Mouse (Mus musculus): ENCODE data around the gene Tbc1d14. TPM values are rescaled to one million over a fixed set of nuclear protein-coding genes. Genes with fewer than 3 reads are reported as not detected.

The Tbc1d14 gene
- polyA plus RNA-seq, 1 experiment, result not detected

- TF ChIP-seq CTCF (IDR thresholded peaks at IDR 0.05; ENCODE audit: insufficient read depth, low read depth, low read length) (no peak), POLR2A (IDR thresholded peaks at IDR 0.05; ENCODE audit: insufficient read depth, low read depth, low read length) (no peak)
- Histone ChIP-seq H3K4me1 (ENCODE audit: control insufficient read depth, insufficient read depth, low read length) (no peaks in the 10 kb centered on the region), H3K4me3 (ENCODE audit: insufficient read depth, low read depth, low read length) (no peak overlapping the region), H3K27ac (ENCODE audit: insufficient read depth, low read depth, low read length) (no peak overlapping the region)
- WGBS, result 74% methylated on average over 4 of the region's 4 CpGs
These were observed 120.0 kb downstream of the Tbc1d14 start for GRCm38 (mm10) chr5:36472876-36473655.

GRCm38 (mm10) chr5:36471206-36471605 lies 121.9 kb downstream of the Tbc1d14 start:
- WGBS, result 93% methylated on average over 8 of the region's 8 CpGs
- TF ChIP-seq CTCF (IDR thresholded peaks at IDR 0.05; ENCODE audit: insufficient read depth, low read depth, low read length), result no peak
- no peak for TF ChIP-seq POLR2A (IDR thresholded peaks at IDR 0.05; ENCODE audit: insufficient read depth, low read depth, low read length)

GRCm38 (mm10) chr5:36465889-36466288 lies 127.2 kb downstream of the Tbc1d14 start:
- 25% methylated on average over 8 of the region's 8 CpGs for WGBS
- H3K4me3 ChIP-seq (ENCODE audit: insufficient read depth, low read depth, low read length), result peak overlapping the region; percentile 66; the same call in 1 of the 2 replicates
- H3K4me1 ChIP-seq (ENCODE audit: control insufficient read depth, insufficient read depth, low read length), result peaks cover 7% of the 10 kb centered on the region; the same call in 1 of the 2 replicates
- no peak for TF ChIP-seq CTCF (IDR thresholded peaks at IDR 0.05; ENCODE audit: insufficient read depth, low read depth, low read length)
- no peak for TF ChIP-seq POLR2A (IDR thresholded peaks at IDR 0.05; ENCODE audit: insufficient read depth, low read depth, low read length)
- H3K27ac ChIP-seq (ENCODE audit: insufficient read depth, low read depth, low read length), result no peak overlapping the region

More at GRCm38 (mm10) chr5:36471206-36471605, 121.9 kb downstream of the Tbc1d14 start:
- H3K4me3 ChIP-seq (ENCODE audit: insufficient read depth, low read depth, low read length), result no peak overlapping the region
- H3K27ac ChIP-seq (ENCODE audit: insufficient read depth, low read depth, low read length), result no peak overlapping the region
- H3K4me1 ChIP-seq (ENCODE audit: control insufficient read depth, insufficient read depth, low read length), result no peaks in the 10 kb centered on the region

GRCm38 (mm10) chr5:36464709-36465661 lies 128.1 kb downstream of the Tbc1d14 start, which contains the start of gene Grpel1:
TSS of gene Grpel1 (plus strand) at chr5:36464998.
- Histone ChIP-seq H3K4me1 (ENCODE audit: control insufficient read depth, insufficient read depth, low read length) (peaks cover 7% of the 10 kb centered on the region; the same call in 1 of the 2 replicates), H3K4me3 (ENCODE audit: insufficient read depth, low read depth, low read length) (peak within 1 kb of the TSS; percentile 86), H3K27ac (ENCODE audit: insufficient read depth, low read depth, low read length) (peak within 1 kb of the TSS; percentile 47; the same call in 1 of the 2 replicates)
- under 1% methylated on average over 68 of the region's 68 CpGs for WGBS
- TF ChIP-seq CTCF (IDR thresholded peaks at IDR 0.05; ENCODE audit: insufficient read depth, low read depth, low read length), result no peak
- peak; percentile 63 for TF ChIP-seq POLR2A (IDR thresholded peaks at IDR 0.05; ENCODE audit: insufficient read depth, low read depth, low read length)

DNA sequence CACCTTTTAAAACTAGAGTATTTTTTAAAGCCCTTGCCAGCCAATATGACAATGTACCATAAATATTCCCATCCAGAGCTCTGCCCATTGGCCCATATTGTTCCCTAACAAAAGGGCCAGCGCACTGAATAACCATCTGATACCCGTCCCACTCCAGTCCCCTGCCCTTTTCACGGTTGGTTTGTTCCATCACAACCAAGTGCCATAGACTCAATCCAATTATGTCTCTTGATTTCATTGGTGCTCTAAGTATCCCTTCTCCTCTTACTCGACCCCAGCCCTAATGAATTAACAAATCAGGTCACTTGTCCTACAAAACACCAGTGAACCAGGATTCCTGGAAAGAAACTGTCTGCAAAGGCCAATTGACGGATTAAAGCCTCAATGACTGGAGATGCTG lies 129.7 kb downstream of the Tbc1d14 start:
- Histone ChIP-seq H3K4me1 (ENCODE audit: control insufficient read depth, insufficient read depth, low read length) (peaks cover 7% of the 10 kb centered on the region; the same call in 1 of the 2 replicates), H3K27ac (ENCODE audit: insufficient read depth, low read depth, low read length) (no peak overlapping the region), H3K4me3 (ENCODE audit: insufficient read depth, low read depth, low read length) (no peak overlapping the region)
- WGBS, result 26% methylated on average over 5 of the region's 5 CpGs
- no peak for TF ChIP-seq CTCF (IDR thresholded peaks at IDR 0.05; ENCODE audit: insufficient read depth, low read depth, low read length)
- TF ChIP-seq POLR2A (IDR thresholded peaks at IDR 0.05; ENCODE audit: insufficient read depth, low read depth, low read length), result no peak

DNA sequence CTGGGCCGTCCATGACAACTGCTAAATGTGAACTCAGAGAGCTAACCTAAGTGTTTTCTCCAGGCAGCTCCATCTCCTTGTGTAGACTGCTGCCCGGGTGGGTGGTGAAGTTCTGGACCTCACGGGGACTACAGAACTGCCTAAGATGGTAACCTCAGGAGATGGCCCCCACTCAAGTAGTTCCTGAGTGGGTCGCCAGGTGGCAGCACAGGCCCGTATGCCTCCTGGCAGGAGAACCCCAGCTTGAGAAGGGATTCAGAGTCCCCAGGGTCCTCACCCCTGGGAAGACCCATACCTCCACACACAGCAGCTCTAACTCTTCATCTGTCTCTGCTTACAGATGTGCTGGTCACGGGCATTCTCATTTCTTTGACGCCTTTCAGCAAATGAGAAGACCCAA lies 130.3 kb downstream of the Tbc1d14 start:
- Histone ChIP-seq H3K4me1 (ENCODE audit: control insufficient read depth, insufficient read depth, low read length) (peaks cover 7% of the 10 kb centered on the region; the same call in 1 of the 2 replicates), H3K27ac (ENCODE audit: insufficient read depth, low read depth, low read length) (no peak overlapping the region), H3K4me3 (ENCODE audit: insufficient read depth, low read depth, low read length) (no peak overlapping the region)
- TF ChIP-seq CTCF (IDR thresholded peaks at IDR 0.05; ENCODE audit: insufficient read depth, low read depth, low read length), result peak; percentile 81; the same call in 1 of the 2 replicates
- TF ChIP-seq POLR2A (IDR thresholded peaks at IDR 0.05; ENCODE audit: insufficient read depth, low read depth, low read length), result no peak
- WGBS, result 15% methylated on average over 7 of the region's 7 CpGs

DNA sequence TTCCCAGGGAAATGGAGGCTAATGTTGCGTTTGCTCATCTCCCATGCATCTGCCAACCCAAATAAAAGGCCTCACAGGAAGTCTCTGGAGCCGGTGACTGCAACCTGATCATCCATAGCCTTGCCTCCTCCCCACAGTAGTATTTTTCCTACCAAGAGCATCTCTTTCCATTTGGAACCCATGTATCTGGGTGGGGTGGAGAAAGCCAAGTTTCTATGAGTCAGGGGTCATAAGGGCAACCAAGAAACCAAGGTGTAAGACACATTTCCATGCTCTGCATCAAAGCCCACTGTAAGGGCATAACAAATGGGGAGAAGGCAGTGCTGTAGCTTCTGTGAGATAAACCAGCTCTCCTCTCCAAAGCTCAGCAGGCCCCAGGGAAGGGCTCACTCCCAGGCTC lies 131.8 kb downstream of the Tbc1d14 start:
- TF ChIP-seq POLR2A (IDR thresholded peaks at IDR 0.05; ENCODE audit: insufficient read depth, low read depth, low read length), result no peak
- no peak for TF ChIP-seq CTCF (IDR thresholded peaks at IDR 0.05; ENCODE audit: insufficient read depth, low read depth, low read length)
- WGBS, result 80% methylated on average over 2 of the region's 2 CpGs
- Histone ChIP-seq H3K4me1 (ENCODE audit: control insufficient read depth, insufficient read depth, low read length) (peaks cover 7% of the 10 kb centered on the region; the same call in 1 of the 2 replicates), H3K27ac (ENCODE audit: insufficient read depth, low read depth, low read length) (no peak overlapping the region), H3K4me3 (ENCODE audit: insufficient read depth, low read depth, low read length) (no peak overlapping the region)

DNA sequence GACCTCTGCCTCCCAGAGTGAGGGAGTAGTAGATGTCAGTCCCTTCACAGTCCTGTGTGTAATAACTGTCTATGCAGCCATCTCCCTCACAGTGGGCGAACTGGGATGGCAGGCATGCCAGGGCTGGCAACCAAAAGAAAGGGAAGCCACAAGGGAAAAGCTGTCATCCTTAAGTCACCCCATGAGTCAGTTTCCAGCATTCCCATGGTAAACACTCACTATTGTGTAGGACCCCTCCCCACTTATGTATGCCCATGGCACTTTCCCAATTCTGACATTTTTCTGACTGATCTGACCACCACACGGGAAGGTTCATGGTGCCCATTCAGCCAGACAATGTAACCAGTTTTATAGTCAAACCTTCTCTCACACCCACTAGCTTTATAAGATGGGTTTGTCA lies 132.4 kb downstream of the Tbc1d14 start:
- 94% methylated on average over 2 of the region's 2 CpGs for WGBS
- H3K4me1 ChIP-seq (ENCODE audit: control insufficient read depth, insufficient read depth, low read length), result peaks cover 5% of the 10 kb centered on the region; the same call in 1 of the 2 replicates
- TF ChIP-seq CTCF (IDR thresholded peaks at IDR 0.05; ENCODE audit: insufficient read depth, low read depth, low read length), result no peak
- no peak for TF ChIP-seq POLR2A (IDR thresholded peaks at IDR 0.05; ENCODE audit: insufficient read depth, low read depth, low read length)
- no peak overlapping the region for H3K27ac ChIP-seq (ENCODE audit: insufficient read depth, low read depth, low read length)
- H3K4me3 ChIP-seq (ENCODE audit: insufficient read depth, low read depth, low read length), result no peak overlapping the region

Measured in olfactory bulb, adult 2 months (tissue).